Mouse (Mus musculus): ENCODE results near the gene Drc1. TPM values are rescaled to one million over a fixed set of nuclear protein-coding genes. Genes with fewer than 3 reads are reported as not detected.

Drc1 gene
- polyA plus RNA-seq, 1 experiment from 2014 or later = 0.59 TPM

DNA sequence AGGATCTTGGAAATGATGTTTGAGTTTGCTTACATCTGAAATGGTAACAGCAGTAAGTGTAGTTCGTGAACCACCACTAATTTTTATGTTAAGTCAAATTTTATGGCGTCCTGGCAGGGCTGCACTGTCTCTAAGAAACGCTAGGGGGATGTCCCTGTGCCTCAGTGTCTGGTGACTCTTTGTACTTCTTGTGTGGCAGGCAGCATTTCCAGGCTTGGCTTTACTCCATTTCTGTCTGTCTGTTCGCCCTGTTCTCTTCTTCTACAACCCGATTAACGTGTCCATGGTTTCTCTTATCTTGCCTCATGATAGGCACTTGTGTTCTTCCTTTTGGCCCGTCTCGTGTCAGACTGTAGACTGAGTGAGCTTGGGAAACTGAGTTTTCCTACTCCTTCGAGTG lies 37.4 kb upstream of the Drc1 start:
- no peaks in the 10 kb centered on the region for H3K9me3 ChIP-seq (replicated peaks; ENCODE audit: control insufficient read depth, low read length)
- H3K4me1 ChIP-seq (ENCODE audit: control insufficient read depth, insufficient read depth, low read length) = peaks cover 21% of the 10 kb centered on the region
- whole genome bisulfite sequencing = 62% methylated on average over 9 of the region's 9 CpGs
- H3K27ac ChIP-seq (ENCODE audit: low read length) = no peak overlapping the region
- H3K27me3 ChIP-seq (ENCODE audit: control insufficient read depth, insufficient read depth, low read length) = no peaks in the 10 kb centered on the region
- H3K4me3 ChIP-seq (replicated peaks; ENCODE audit: low read length) = no peak overlapping the region
- peaks cover 6% of the 10 kb centered on the region; the same call in 1 of the 2 replicates for H3K36me3 ChIP-seq (ENCODE audit: control insufficient read depth, insufficient read depth, low read length)
- no peak for ATAC-seq (ENCODE audit: insufficient read depth, low FRiP score)
- no peak overlapping the region for H3K9ac ChIP-seq (ENCODE audit: low read length)
- H3K4me2 ChIP-seq (ENCODE audit: low read depth, low read length) = no peak overlapping the region

GRCm38 (mm10) chr5:30245861-30246416 lies 35.2 kb upstream of the Drc1 start:
- Histone ChIP-seq H3K4me2 (ENCODE audit: low read depth, low read length) (no peak overlapping the region), H3K27ac (ENCODE audit: low read length) (no peak overlapping the region), H3K36me3 (ENCODE audit: control insufficient read depth, insufficient read depth, low read length) (peaks cover 6% of the 10 kb centered on the region; the same call in 1 of the 2 replicates), H3K9ac (ENCODE audit: low read length) (no peak overlapping the region), H3K4me3 (replicated peaks; ENCODE audit: low read length) (no peak overlapping the region), H3K4me1 (ENCODE audit: control insufficient read depth, insufficient read depth, low read length) (peaks cover 21% of the 10 kb centered on the region), H3K27me3 (ENCODE audit: control insufficient read depth, insufficient read depth, low read length) (no peaks in the 10 kb centered on the region), H3K9me3 (replicated peaks; ENCODE audit: control insufficient read depth, low read length) (no peaks in the 10 kb centered on the region)
- no peak for ATAC-seq (ENCODE audit: insufficient read depth, low FRiP score)
- WGBS = 82% methylated on average over 9 of the region's 9 CpGs

DNA sequence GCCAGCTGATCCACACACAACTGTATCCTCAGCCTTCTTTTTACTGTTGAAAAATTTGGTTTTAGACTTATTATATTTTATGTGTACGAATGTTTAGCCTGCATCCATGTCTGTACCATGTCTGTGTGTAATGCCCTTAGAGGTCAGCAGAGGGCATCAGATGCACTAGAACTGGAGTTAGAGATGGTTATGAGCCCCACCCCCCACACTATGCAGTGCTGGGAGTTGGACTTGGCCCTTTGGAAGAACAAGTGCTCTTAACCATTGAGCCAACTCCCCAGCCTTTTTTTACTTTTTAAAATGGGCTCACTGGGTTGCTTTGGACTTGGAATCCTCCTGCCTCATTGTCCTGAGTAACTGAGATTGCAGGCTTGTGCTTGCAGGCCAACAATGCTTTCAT lies 33.5 kb upstream of the Drc1 start:
- H3K9me3 ChIP-seq (replicated peaks; ENCODE audit: control insufficient read depth, low read length) = no peaks in the 10 kb centered on the region
- 95% methylated on average over 1 of the region's 1 CpGs for WGBS
- H3K4me3 ChIP-seq (replicated peaks; ENCODE audit: low read length) = no peak overlapping the region
- H3K27me3 ChIP-seq (ENCODE audit: control insufficient read depth, insufficient read depth, low read length) = no peaks in the 10 kb centered on the region
- no peak for ATAC-seq (ENCODE audit: insufficient read depth, low FRiP score)
- no peak overlapping the region for H3K4me2 ChIP-seq (ENCODE audit: low read depth, low read length)
- H3K4me1 ChIP-seq (ENCODE audit: control insufficient read depth, insufficient read depth, low read length) = peaks cover 11% of the 10 kb centered on the region
- peaks cover 8% of the 10 kb centered on the region; the same call in 1 of the 2 replicates for H3K36me3 ChIP-seq (ENCODE audit: control insufficient read depth, insufficient read depth, low read length)
- no peak overlapping the region for H3K27ac ChIP-seq (ENCODE audit: low read length)
- H3K9ac ChIP-seq (ENCODE audit: low read length) = no peak overlapping the region

DNA sequence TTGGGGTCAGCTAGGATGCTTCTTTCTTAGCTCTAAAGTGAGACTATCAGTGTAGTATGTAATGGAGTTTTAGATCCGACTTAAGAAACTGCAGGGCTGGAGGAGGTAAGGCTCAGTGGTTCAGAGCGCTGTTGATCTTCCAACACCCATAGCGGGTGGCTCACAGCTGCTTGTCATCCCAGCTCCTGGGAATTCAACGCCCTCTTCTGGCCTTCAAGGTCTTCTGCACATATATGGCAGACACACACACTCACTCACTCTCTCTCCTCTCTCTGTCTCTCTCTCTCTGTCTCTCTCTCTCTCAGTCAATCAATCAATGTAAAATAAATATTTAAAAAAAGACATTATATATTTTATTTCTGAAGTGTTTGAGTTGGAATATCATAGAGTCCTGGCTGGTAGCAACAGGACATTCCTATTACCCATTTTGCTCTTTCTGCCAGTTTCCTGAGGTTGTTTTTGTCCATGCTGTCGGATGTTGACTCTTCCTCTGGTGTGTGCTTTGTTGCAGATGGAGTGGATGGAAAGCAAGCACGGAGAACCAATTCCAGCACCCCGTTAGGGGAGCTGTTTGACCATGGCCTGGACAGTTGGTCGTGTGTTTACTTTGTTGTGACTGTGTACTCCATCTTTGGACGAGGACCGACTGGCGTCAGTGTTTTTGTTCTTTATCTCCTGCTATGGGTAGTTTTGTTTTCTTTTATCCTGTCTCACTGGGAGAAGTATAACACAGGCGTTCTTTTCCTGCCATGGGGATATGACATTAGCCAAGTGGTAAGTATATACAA lies 25.4 kb upstream of the Drc1 start:
- 69% methylated on average over 12 of the region's 12 CpGs for WGBS
- H3K9me3 ChIP-seq (replicated peaks; ENCODE audit: control insufficient read depth, low read length) = no peaks in the 10 kb centered on the region
- no peak overlapping the region for H3K27ac ChIP-seq (ENCODE audit: low read length)
- no peaks in the 10 kb centered on the region for H3K27me3 ChIP-seq (ENCODE audit: control insufficient read depth, insufficient read depth, low read length)
- no peak overlapping the region for H3K4me2 ChIP-seq (ENCODE audit: low read depth, low read length)
- no peak overlapping the region for H3K4me3 ChIP-seq (replicated peaks; ENCODE audit: low read length)
- no peak for ATAC-seq (ENCODE audit: insufficient read depth, low FRiP score)
- 0 out of 2 replicates have a peak, but pooled peaks cover 3% of the 10 kb centered on the region for H3K36me3 ChIP-seq (ENCODE audit: control insufficient read depth, insufficient read depth, low read length)
- no peaks in the 10 kb centered on the region for H3K4me1 ChIP-seq (ENCODE audit: control insufficient read depth, insufficient read depth, low read length)
- no peak overlapping the region for H3K9ac ChIP-seq (ENCODE audit: low read length)

GRCm38 (mm10) chr5:30258776-30259175 lies 22.4 kb upstream of the Drc1 start:
- H3K27me3 ChIP-seq (ENCODE audit: control insufficient read depth, insufficient read depth, low read length) = no peaks in the 10 kb centered on the region
- H3K9me3 ChIP-seq (replicated peaks; ENCODE audit: control insufficient read depth, low read length) = no peaks in the 10 kb centered on the region
- no peaks in the 10 kb centered on the region for H3K36me3 ChIP-seq (ENCODE audit: control insufficient read depth, insufficient read depth, low read length)
- no peaks in the 10 kb centered on the region for H3K4me1 ChIP-seq (ENCODE audit: control insufficient read depth, insufficient read depth, low read length)
- no peak overlapping the region for H3K27ac ChIP-seq (ENCODE audit: low read length)
- H3K4me2 ChIP-seq (ENCODE audit: low read depth, low read length) = no peak overlapping the region
- ATAC-seq (ENCODE audit: insufficient read depth, low FRiP score) = no peak
- H3K4me3 ChIP-seq (replicated peaks; ENCODE audit: low read length) = no peak overlapping the region
- H3K9ac ChIP-seq (ENCODE audit: low read length) = no peak overlapping the region
- 70% methylated on average over 7 of the region's 7 CpGs for WGBS

DNA sequence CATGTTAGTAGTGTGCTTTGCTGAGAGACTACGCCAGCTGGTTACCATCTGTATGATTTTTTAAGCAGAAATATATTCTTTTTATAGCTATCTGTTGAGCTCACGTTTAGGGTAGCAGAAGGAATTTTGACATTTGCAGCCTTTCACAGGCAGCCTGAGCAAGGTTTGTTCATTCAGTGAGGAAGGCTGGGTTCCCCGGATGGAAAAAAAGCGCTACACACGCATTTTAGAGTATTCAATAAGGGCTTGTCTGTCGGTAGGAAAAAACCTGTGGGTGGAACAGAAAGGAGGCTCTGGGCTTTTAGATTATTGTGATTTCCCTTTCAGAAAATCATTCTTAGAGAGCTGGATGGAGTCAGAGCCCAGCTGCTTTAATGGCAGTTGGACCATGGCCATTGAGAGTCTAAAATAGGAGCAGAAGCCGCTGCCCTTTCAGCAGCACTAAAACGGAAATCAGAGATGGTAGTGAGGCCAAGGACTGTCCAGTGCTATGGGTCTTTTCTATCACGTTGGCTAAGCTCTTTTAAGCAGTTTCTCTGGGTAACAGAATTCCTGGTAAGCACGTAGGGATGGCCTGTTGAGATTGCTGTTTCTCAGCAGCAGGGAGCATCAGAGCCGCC lies 10.5 kb upstream of the Drc1 start:
- no peak overlapping the region for H3K4me3 ChIP-seq (replicated peaks; ENCODE audit: low read length)
- H3K9me3 ChIP-seq (replicated peaks; ENCODE audit: control insufficient read depth, low read length) = no peaks in the 10 kb centered on the region
- ATAC-seq (ENCODE audit: insufficient read depth, low FRiP score) = no peak
- no peak overlapping the region for H3K4me2 ChIP-seq (ENCODE audit: low read depth, low read length)
- no peaks in the 10 kb centered on the region for H3K27me3 ChIP-seq (ENCODE audit: control insufficient read depth, insufficient read depth, low read length)
- no peak overlapping the region for H3K9ac ChIP-seq (ENCODE audit: low read length)
- H3K4me1 ChIP-seq (ENCODE audit: control insufficient read depth, insufficient read depth, low read length) = peaks cover 5% of the 10 kb centered on the region; the same call in 1 of the 2 replicates
- H3K36me3 ChIP-seq (ENCODE audit: control insufficient read depth, insufficient read depth, low read length) = 0 out of 2 replicates have a peak, but pooled peaks cover 5% of the 10 kb centered on the region
- WGBS = 61% methylated on average over 11 of the region's 11 CpGs
- peak overlapping the region; percentile 2; the same call in 1 of the 2 replicates for H3K27ac ChIP-seq (ENCODE audit: low read length)

DNA sequence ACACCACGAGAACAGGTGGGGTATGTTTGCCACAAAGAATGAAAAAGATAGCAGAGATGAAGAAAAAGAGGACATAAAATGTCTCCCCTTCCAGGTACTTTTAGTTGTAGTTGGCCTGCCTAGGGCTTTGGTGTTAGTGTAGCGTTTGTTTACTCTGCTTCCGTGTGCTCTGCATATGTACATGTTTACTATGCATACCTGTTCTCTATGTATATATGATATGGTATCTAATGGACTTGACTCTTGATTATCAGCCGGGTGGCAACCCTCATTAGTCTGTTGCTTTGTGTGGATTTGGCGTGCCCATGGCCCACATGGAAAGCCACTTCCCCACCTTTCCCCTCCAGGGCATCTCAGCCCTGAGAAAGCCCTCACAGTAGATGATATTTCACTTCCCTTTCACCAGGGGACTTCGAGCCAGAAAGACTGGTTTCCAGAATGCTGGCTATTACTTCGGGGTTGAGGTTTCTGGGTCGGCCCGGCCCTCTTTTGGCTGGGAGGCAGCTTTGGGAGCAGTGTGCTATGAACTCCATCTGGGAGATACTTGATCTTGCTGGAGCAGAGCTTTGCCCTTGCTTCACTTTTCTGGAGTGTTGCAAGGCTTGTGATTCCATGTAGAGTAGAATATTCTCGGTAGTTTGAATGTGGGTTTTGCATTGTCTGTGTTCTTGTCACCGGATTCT lies 9.4 kb upstream of the Drc1 start:
- H3K9me3 ChIP-seq (replicated peaks; ENCODE audit: control insufficient read depth, low read length) = no peaks in the 10 kb centered on the region
- WGBS = 60% methylated on average over 11 of the region's 11 CpGs
- H3K9ac ChIP-seq (ENCODE audit: low read length) = no peak overlapping the region
- ATAC-seq (ENCODE audit: insufficient read depth, low FRiP score) = peak; percentile 69; the same call in 1 of the 2 replicates
- no peak overlapping the region for H3K4me3 ChIP-seq (replicated peaks; ENCODE audit: low read length)
- H3K4me2 ChIP-seq (ENCODE audit: low read depth, low read length) = no peak overlapping the region
- H3K36me3 ChIP-seq (ENCODE audit: control insufficient read depth, insufficient read depth, low read length) = no peaks in the 10 kb centered on the region
- peak overlapping the region; percentile 14 for H3K27ac ChIP-seq (ENCODE audit: low read length)
- H3K27me3 ChIP-seq (ENCODE audit: control insufficient read depth, insufficient read depth, low read length) = no peaks in the 10 kb centered on the region
- peaks cover 5% of the 10 kb centered on the region; the same call in 1 of the 2 replicates for H3K4me1 ChIP-seq (ENCODE audit: control insufficient read depth, insufficient read depth, low read length)

GRCm38 (mm10) chr5:30276361-30276760 lies 4.8 kb upstream of the Drc1 start:
- peaks cover 4% of the 10 kb centered on the region; the same call in 1 of the 2 replicates for H3K4me1 ChIP-seq (ENCODE audit: control insufficient read depth, insufficient read depth, low read length)
- WGBS = 89% methylated on average over 2 of the region's 2 CpGs
- no peaks in the 10 kb centered on the region for H3K36me3 ChIP-seq (ENCODE audit: control insufficient read depth, insufficient read depth, low read length)
- no peaks in the 10 kb centered on the region for H3K27me3 ChIP-seq (ENCODE audit: control insufficient read depth, insufficient read depth, low read length)
- no peak overlapping the region for H3K27ac ChIP-seq (ENCODE audit: low read length)
- no peak for ATAC-seq (ENCODE audit: insufficient read depth, low FRiP score)
- no peak overlapping the region for H3K9ac ChIP-seq (ENCODE audit: low read length)
- no peaks in the 10 kb centered on the region for H3K9me3 ChIP-seq (replicated peaks; ENCODE audit: control insufficient read depth, low read length)
- H3K4me3 ChIP-seq (replicated peaks; ENCODE audit: low read length) = no peak overlapping the region
- no peak overlapping the region for H3K4me2 ChIP-seq (ENCODE audit: low read depth, low read length)
